Mouse (Mus musculus) megakaryocyte, embryonic 14.5 days (primary cell): ENCODE measurements around the gene Ltbp4.

Experiments used
- FLI1 ChIP-seq: IDR thresholded peaks from 2 replicates; pipeline ENCODE4 v1.6.1; 2012; ENCODE audit warnings: low read length, inconsistent platforms, mixed read lengths
- GATA1 ChIP-seq: IDR thresholded peaks from 3 replicates; pipeline ENCODE4 v1.6.1; 2012; ENCODE audit warnings: mixed read lengths, low read length, inconsistent platforms, borderline replicate concordance

DNA sequence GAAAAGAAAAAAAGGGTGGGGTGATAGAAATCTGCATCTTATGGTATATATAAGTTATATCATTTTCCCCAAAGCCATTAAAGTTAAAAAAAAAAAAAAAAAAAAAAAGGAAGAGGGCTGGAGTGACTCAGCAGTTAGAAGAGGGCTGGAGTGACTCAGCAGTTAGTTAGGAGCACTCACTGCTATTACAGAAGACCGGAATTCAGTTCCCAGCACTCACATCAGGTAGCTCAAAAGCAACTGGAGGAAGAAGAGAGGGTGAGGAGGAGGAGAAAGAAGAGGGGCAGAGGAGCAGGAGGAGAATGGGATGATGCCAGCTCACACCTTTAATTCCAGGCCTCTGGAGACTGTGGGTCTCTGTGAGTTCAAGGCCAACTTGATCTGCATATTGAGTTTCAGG, 45.7 kb upstream of the Ltbp4 start:
- TF ChIP-seq GATA1 (no peak), FLI1 (no peak)
